Mouse (Mus musculus): ENCODE measurements at regions not wholly inside any gene's neighbourhood (a gene's known extent, or its start where the extent isn't known, plus 50 kb on each side); places are given as distances from the start of the nearest gene placed in this dataset.

DNA sequence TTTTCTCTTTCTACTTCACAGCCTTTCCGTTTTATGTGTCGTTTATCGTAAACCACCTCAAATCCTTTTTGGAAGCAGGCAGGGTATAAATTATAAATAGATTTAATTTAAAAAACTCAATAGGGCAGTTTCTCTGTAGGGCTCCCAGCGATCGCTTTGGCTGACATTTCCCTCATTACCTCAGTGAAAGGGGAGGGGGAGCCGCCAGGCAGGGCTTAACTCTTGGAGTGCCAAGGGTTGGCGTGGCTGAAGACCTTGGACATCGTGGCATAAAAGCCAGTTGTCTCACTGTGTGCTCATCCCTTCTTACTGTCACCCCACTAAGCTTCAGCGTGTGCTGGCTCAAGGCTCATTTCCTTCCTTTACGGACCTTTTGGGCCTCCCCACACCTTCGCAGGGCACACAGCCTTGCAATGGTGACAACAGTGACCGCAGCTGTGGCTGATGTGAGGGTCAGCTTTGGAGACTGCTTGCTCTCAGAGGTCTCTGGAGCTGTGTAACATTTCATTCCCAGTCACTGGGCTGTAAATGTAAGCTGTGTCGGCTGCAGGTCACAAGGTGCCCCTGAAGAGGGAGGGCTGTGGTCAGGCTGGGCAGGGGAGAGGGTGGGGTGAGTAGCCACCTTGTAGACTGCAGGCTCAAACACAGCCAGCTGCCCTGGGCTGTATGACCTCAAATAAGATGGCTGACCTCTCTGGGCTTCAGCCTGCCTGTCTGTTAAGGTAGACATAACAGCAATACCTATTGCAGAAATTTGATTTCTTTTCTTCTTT lies 81.6 kb upstream of the Stx16 start:
- no peak for DNase-seq (ENCODE audit: low read depth, low spot score)

DNA sequence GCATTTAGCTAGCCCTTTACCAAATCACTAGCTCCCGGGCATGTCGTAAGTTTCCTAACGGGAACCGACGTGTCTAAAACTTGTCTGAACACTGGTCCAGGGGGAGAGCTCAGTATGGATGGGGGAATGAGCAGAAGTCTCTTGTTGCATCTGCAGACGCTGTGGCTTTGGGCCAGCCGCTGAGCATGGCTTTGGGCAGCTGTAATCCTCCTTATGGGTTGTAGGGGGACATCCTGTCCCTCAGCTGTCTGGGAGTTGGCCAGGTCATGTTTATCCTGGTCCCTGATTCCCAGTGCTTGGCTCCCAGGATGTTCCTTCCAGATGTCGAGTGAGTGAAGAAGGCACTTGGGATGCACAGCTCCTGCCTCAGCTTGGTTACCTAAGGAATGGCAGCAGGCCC lies 71.4 kb upstream of the Stx16 start:
- no peak for DNase-seq (ENCODE audit: low read depth, low spot score)

DNA sequence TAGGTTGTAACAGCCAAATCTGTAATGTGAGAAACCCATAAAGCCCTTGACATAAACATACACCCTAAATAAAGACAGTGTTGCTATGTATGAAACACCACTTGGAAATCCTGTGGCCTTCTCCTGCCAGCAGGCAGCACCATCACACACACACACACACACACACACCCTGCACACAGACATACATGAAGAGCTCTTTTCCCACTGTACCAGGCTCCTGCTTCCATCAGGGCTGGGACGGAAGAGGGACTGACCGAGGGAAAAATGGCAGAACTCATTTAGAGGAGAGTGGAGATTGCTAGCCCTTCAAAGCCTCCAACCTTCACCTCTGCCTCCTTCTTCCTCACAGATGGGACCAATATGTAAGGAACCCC lies 68.1 kb upstream of the Stx16 start:
- DNase-seq (ENCODE audit: low read depth, low spot score), result no peak

DNA sequence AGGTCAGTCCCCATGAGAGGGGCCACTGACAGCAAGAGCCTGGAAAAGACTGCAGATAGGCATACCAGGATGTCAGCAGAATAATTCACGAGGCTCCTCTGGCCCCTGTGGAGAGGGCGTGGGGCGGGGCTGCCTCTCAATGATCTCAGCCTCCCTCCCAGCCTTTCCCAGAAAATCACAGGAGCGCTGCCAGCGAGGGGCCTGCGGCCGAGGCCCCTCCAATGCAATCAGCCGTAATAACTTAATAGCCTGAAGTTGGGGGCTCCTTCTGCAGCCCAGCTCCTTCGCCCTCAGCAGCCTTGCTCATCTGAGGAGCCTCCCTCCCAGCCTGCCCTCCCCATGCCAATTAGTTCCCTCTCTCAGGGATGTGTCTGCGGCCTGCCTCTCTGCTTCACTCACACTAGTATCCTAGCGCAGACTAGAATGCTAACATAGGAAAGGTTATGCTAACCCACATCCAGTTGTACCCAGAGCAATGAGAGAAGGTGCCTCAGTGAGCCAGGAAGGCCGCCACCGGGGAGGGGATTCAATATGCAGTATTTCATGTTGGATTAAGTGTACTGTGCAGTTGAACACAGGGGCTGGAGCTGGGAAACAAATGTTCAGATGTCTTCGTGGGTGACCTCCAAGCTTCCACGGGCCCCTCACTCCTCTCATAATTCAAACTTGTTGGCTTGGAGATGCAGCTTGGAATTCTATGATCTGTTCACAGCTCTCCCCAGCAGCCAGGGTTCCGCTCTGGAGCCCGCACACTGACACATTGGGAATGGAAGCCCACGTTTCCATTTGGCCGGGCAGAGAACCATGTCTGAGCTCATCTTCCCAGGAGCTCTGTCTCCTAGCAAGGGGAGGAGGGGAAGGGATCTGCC lies 67.5 kb upstream of the Stx16 start:
- DNase-seq (ENCODE audit: low read depth, low spot score), result no peak

DNA sequence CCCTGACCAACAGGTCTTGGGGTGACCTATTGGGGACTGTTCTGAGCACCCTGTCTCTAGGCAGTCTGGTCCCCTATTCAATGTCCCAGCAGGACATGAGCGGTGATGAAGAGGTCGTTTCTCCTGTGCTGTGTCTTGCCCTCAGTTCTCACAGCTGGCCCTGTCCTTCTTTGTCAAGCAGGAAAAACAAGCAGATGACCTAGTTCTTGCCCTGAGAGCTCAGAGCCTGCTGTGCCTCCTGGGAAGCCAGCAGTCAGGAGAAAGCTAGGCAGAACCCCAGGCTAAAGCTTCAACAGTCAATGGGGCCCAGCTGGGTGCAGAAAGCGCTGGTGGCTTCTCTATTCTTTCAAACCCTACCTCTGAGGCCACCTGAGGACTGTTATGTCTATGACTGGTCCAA lies 66.1 kb upstream of the Stx16 start:
- no peak for DNase-seq (ENCODE audit: low read depth, low spot score)

DNA sequence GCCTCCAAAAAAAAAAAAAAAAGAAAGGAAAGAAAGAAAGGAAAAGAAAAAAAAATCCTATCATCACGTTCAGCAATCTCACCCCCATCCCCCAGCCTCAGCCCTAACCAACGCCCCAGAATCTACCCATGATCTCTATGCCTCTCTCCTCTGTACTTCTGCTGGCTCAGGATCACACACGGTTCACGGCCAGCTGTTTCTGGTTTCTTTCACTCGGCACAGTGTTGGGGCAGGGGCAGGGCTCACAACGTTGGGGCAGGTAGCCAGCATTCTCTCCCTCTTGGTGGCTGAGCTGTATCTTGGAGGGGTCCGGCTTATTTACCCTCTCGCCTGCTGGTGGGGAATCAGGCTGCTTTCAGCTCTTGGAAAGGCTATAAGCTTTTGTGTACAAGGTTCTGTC lies 64.7 kb upstream of the Stx16 start:
- no peak for DNase-seq (ENCODE audit: low read depth, low spot score)

DNA sequence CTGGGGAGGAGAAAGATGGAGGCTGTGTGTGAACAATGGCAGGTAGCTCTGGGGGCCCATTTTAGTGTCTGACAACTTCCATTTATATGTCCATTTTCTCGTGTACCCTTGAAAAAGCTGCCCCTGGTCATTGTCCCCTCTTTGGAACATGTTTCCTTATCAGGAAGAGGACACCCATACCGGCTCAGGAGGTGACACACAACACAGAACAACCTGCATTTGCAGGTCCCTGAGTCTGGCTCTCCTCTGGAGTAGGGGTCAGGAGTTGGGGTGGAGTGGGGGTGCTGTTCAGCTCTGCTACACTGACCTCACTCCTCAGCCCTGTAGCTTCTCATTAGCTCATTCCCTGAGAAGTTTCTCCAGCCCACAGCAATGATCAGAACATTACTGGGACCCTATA lies 61.7 kb upstream of the Stx16 start:
- DNase-seq (ENCODE audit: low read depth, low spot score), result no peak

DNA sequence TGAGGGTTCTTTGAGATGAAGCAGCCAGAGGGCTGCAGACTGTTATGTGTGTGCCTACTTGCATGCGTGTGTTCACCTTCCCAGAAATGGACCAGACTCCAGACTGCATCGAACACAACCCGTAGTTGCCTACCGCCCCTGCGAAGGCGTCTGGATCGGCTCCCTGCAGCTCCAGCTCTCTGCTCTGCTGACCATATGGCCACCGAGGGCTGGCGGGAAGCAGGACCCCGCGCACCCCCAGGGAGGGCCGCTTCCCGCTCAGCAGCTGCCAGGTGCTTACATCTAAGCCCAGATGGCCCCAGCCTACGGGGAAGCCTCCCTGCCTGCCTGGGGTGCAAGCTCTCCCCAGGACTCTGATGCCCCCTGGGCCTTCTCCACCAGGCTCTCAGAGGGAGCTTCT lies 60.8 kb upstream of the Stx16 start:
- no peak for DNase-seq (ENCODE audit: low read depth, low spot score)

DNA sequence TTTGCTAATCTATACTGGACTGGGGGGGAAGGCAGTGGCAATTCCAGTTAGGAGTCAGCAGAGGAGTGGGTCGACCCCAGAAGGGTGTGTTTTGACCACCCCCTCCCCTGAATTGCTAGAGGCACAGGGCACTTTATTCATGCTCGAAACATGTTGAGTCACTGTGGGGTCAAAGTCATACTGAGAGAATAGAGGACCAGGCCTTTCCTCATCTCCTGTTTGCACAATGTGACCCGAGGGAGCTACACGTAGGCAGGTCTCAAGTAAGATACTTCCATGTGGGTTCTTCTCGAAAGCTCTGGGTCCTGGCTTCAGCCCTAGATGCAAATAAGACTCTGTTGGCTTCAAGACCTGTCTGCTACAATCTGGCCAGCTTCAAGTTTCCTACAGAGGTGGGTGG lies 60.0 kb upstream of the Stx16 start:
- no peak for DNase-seq (ENCODE audit: low read depth, low spot score)

DNA sequence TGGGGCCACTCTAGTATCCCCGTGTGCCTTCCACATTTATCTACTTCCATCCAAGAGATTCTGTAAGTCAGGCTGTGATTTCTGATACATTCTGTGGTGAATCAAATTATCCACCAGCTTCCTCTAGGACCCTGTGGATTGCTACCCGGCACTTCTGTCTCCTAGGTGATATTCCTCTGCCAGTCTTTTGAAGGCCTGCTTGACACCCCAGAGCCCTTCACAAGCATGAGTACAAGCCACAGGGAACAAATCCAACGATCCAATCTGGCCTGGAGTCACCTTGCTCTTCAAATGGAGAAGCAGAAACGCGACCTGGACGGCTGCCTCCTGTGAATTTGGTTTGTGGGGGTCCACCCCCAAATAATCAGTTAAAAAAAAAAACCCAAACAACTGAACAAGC lies 59.1 kb upstream of the Stx16 start:
- no peak for DNase-seq (ENCODE audit: low read depth, low spot score)

DNA sequence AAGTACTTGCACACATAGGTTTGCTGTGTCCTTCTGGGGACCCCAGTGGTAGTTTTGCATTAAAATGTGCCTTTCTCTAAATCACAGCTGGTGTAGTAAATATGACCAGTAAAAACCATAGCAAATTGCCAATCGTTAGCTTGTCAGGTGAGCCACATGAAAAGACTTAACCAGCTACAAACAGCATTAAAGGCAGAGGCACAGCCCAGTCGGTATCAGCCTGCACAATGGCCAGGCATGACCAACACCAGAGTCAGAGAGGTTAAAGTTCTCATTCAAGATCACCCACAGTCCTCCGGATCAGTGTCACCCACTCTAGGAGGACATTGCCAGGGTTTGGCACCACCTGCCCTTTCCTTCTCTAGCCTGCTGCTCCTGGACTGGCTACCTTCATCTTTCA lies 58.5 kb upstream of the Stx16 start:
- DNase-seq (ENCODE audit: low read depth, low spot score), result no peak

DNA sequence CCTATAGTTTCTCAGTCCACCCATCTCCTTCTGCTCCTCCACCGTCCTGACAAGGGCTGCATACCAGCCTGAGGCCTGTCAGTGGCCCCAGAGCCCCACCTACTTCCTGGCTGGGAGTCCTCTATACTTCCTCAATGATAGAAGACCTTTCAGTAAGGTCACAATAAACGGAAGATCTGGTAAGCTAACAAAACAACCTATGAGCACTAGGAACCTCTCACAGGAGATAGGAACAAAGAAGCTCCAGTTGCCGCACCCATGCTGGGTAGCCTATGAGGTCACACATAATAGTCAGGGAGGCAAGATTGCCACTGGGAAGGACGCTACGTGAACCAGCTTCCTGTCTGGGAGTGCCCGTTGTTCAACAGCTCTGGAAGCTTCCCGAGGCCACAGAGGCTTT lies 58.1 kb upstream of the Stx16 start:
- DNase-seq (ENCODE audit: low read depth, low spot score), result no peak

DNA sequence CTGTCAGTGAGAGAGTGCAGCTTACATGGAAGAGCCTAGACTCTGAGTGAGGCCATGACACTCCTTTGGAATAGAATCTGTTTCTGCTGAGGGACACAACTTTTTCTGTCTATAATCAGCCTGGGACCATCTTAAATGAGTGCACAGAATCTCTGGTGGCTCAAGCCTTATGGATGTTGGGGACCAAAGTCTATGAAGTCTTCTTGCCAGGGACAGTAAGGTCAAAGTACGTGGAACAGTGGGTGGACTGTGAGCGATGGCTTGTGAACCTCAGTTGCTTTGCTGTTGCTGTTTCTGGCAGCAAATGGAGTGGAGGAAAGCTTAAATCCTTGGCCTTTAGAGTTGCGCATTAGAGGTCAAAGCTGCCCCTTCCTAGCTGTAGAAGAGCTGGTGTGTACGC lies 57.1 kb upstream of the Stx16 start:
- DNase-seq (ENCODE audit: low read depth, low spot score), result no peak

DNA sequence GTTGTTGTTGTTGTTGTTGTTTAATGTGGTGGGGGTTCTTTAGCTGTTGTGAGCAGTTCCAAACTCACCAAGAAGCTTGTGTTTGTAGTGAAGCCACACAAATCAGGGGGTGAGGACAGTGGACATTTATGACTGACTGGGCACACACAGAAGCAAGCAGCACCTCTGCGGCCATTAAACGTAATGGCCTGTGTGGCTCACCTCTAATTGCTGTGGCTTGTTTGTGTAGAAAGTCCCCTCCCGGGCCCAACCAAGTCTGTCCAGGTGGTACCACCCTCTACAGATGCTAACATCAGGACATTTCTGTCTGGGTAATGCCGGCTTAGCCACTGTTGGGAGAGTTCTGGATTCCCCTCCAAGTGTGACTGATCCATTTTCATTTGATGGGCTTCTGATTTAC lies 56.1 kb upstream of the Stx16 start:
- DNase-seq (ENCODE audit: low read depth, low spot score), result no peak

DNA sequence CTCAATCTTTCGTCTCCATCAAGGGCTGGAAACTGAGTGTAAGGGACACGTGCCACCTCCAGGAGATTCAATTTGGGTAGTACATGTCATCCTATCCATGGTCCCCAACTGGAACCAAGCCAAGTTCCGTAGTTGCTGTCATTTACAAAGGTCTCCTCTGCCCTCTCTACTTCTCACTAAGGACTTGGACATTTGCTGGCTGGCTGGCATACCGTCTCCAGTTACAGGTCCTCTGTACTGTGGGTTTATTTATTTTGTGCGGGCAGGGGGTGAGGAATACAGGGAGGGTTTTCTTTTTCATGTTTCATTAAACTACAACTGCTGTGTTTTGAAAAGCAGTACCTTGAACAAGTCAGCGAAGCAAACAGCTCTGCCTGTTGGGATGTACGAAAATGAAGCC lies 55.7 kb upstream of the Stx16 start:
- DNase-seq (ENCODE audit: low read depth, low spot score), result no peak

DNA sequence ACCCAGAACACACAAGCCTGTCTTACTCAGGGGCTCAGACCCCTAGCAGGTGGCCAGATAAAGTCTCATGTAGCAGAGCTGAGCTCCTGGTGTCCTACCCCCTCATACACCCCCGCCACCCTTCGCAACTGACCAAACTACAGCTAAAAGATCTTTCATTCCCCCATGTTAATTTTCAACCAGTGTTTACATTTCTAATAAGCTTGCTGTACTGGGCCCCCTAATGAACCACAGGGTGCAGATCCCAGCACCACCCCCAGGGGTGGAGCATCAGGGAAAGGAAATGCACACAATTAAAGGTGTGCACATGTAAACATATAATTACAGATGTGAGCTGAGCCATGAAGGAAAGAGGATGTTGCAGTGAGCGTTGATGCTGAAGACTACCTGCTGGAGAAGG lies 54.6 kb upstream of the Stx16 start:
- DNase-seq (ENCODE audit: low read depth, low spot score), result no peak

DNA sequence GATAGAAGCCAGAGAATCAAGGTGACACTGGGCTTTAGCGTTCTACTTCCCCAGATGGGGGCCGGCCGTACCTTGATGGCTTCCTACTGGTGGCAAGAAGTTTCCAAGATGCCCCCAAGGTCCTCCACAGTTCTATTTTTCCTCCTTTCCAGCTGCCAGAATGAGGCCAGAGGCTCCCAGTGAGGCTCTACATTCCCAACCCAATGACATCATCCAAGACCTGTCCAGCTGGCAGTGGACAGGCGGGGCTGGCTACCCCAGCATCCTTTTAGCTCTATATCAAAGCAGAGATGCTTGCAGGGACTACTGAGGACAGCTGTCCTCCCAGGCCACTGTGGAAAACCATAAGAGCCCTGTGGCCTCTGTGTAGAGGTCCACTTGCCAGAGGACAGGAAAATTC lies 53.8 kb upstream of the Stx16 start:
- DNase-seq (ENCODE audit: low read depth, low spot score), result no peak

DNA sequence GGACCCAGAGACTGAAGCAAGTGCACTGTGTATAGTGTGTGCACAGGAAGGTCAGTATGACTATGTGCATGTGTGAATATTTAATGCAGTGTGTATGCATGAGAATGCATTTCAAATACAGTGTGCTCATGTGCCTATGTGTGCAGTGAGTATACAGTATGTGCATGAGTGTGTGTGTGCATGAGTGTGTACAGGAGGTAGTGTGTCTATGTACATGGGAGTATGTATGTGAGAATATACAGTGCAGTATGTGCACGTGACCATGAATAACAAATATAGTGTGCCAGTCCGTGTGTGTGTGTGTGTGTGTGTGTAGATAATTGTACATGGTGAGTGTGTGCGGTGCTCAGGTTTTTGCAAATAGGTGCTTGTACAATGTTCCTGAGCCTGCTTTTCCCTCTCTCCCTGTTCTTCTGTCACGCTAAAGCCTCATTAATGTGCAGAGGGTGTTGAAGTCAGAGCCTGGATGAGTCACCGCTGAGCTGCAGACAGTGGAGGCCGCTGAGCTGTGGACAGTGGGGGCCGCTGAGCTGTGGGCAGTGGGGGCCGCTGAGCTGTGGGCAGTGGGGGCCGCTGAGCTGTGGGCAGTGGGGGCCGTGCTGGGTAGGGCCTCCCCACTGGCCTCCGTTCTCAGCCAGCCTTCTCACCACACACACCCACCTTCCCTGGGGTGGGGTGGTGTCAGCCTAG lies 50.8 kb upstream of the Stx16 start:
- no peak for DNase-seq (ENCODE audit: low read depth, low spot score)

Data from brain, embryonic 18.5 days (tissue).